Mouse (Mus musculus): ENCODE data around the gene Chd9. TPM values are rescaled to one million over a fixed set of nuclear protein-coding genes. Genes with fewer than 3 reads are reported as not detected.

The Chd9 gene
- polyA plus RNA-seq, 1 experiment, result 2,387 TPM

- no peak for DNase-seq (ENCODE audit: low read depth)
Observed at GRCm38 (mm10) chr8:91082428-91082827, 254.3 kb downstream of the Chd9 start.

GRCm38 (mm10) chr8:91088452-91088851 lies 260.3 kb downstream of the Chd9 start:
- DNase-seq (ENCODE audit: low read depth), result no peak

- DNase-seq (ENCODE audit: low read depth), result no peak
Observed at GRCm38 (mm10) chr8:91089601-91090000, 261.4 kb downstream of the Chd9 start.

GRCm38 (mm10) chr8:91094135-91094534 lies 266.0 kb downstream of the Chd9 start:
- no peak for DNase-seq (ENCODE audit: low read depth)

GRCm38 (mm10) chr8:91098106-91098505 lies 270.0 kb downstream of the Chd9 start:
- no peak for DNase-seq (ENCODE audit: low read depth)

Other genes starting within 250 kb of the Chd9 start
- 2.9 and 5.1 TPM in 2 replicates for gene Gm19935, start 11.0 kb upstream of the Chd9 start, polyA plus RNA-seq (2012; rRNA removed)
- gene Rbl2, start 241.7 kb downstream of the Chd9 start, polyA plus RNA-seq (2012; rRNA removed), result 24.5 and 27.3 TPM in 2 replicates

Data from gonadal fat pad, adult 2 months (tissue).